Mouse (Mus musculus) myocyte (in vitro differentiated cells): Measurements from ENCODE around the gene Foxi3.

Source experiments
- MAX ChIP-seq: IDR thresholded peaks from one replicate; pipeline ENCODE4 v1.6.1; 2011; ENCODE audit warnings: low read depth, mild to moderate bottlenecking, control low read depth
- POLR2A ChIP-seq: IDR thresholded peaks from one replicate; pipeline ENCODE4 v1.6.1; 2011; ENCODE audit warnings: low read depth, mild to moderate bottlenecking, control low read depth, moderate library complexity; ENCODE audit not compliant: insufficient read length
- POLR2AphosphoS2 ChIP-seq: IDR thresholded peaks from one replicate; pipeline ENCODE4 v1.6.1; 2011; ENCODE audit warnings: low read depth, control low read depth; ENCODE audit not compliant: insufficient read length
- TCF3 ChIP-seq: IDR thresholded peaks from one replicate; pipeline ENCODE4 v1.6.1; 2011; ENCODE audit warnings: low read depth, control low read depth; ENCODE audit not compliant: insufficient read length

GRCm38 (mm10) chr6:70954040-70954439, 2.3 kb upstream of the Foxi3 start:
- TF ChIP-seq MAX (no peak), TCF3 (no peak), POLR2A (no peak), POLR2AphosphoS2 (no peak)
